Mouse (Mus musculus) cerebellum, adult 2 months (tissue): ENCODE data around the gene Rin3.

ENCODE experiments used
- CTCF ChIP-seq: fragments of 200-500 bp; IDR thresholded peaks from 2 replicates; pipeline ENCODE4 v1.5.1; 2011; ENCODE audit warnings: low read depth, mild to moderate bottlenecking, control low read depth, low read length, moderate library complexity, borderline replicate concordance; ENCODE audit not compliant: insufficient read depth
- POLR2A ChIP-seq: fragments of 200-500 bp; IDR thresholded peaks from 2 replicates; pipeline ENCODE4 v1.6.1; 2011; ENCODE audit warnings: low read length, control low read depth, borderline replicate concordance; ENCODE audit not compliant: insufficient read depth

GRCm38 (mm10) chr12:102284267-102284610, 1.4 kb downstream of the Rin3 start:
- TF ChIP-seq CTCF, result no peak
- no peak for TF ChIP-seq POLR2A
